Mouse (Mus musculus): ENCODE results near the gene Tiam1.
"Not testable (repeated sequence)": the region's sequence is repeated elsewhere in the genome, so short reads cannot be mapped to it uniquely, and the experiment has no call there.

Gene Tiam1

DNA sequence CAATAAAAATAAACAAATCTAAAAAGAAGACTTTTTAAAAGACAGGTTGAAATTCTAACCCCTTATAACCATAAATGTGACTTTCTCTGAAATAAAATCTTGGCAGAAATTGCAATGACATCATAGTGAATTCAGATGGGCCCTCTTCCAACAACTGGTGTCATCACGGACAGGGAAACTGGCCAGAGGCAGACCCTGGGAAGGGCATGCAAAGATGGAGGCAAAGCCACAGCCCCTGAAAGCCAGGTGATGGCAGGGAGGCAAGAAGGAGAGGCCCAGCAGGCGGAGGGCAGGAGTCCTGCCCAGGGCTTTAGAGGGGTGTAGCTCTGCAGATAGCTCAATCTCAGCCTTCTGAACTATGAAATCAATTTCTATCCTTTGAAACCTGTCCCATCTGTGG, 39.8 kb downstream of the Tiam1 start:
- DNase-seq: no peak

DNA sequence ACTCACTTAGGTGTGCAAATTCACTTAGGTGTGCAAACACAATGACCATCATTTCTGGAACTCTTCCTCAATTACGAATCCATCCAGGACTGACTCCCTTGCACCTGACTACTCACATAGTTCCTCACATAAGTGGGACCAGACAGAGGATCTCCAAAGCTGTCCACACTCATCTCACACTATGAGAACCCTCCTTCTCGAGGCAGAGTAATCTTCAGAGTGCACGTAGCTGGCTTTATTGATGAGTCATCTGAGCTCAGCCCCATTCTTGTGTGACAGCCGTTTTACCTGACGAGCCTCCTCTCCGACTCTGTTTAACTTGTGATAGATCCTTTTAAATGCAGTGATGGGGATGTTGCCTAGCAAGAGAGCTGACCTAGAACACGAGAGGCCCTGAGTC, 41.0 kb downstream of the Tiam1 start:
- DNase-seq: no peak

DNA sequence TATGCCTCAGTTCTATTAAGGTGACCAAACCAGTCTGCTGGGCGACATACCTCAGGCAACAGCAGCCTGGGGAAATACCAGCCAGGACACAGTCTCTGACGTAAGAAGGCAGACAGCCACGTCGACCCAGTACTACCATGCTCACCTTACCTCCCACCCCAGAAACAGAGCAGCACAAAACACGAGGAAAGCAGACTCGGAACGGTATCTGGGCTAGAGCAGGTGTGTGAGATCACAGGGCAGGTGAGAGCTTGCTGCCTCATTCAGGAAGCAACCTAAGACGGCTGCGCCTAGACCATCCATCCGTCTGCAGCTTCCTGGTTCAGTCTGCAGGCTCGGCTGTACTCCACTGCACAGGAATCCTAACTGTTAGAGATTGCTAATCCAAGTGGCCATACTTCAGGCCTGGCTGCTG, 45.4 kb downstream of the Tiam1 start:
- DNase-seq: no peak

DNA sequence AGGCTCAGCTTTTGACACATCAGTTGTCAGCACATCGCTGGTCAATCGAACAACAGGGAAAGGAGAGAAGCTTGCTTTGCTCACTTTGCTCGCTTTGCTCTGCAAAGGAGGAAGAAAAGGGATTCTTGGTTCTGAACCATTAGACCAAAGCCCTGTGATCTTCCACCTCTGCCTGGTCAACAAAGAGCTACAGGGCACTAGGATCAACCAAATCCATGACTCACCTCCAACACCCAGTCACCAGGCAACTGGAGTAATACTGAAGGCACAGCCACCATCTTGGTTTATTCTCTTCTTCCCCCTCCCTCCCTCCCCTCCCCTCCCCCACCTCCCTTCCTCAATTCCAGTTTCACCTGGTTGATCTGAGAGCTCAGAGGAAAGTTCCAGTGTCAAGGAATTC, 45.8 kb downstream of the Tiam1 start:
- no peak for DNase-seq

DNA sequence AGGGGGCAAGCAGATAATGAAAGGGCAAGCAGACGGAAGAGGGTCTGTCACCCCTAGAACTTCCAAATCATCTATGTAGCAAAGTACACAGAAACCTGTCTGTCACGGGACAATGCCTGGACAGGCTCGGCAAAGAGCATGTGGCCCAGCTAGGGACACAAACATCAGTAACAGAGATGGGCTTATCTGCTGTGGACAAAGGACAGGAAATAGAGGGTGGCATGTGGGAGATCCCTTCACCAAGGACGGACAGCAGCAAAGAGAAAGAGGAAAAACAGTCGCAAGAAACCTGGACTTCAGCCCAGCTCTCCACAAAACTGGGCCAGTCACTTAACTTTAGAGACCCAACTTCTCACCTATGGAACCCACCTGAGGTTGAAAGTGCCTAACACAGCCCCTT, 47.6 kb downstream of the Tiam1 start:
- DNase-seq: no peak

DNA sequence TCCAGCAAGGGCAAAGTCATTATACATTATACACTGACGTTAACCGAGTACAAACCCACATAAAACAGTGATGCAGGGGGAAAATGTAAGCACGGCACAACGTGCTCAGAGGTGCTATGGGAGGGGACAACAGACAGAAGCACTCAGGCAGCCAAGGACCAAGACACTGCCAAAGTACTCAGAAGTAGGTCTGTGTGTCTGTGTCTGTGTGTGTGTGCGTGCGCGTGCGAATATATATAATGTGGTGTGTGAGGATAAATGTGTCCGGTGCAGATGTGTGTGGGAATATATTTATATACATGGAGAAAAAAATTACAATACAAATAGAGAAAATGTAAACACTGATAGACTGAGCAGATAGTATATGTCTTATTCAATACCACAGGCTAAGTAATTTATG, 50.6 kb downstream of the Tiam1 start:
- DNase-seq: no peak

- DNase-seq: no peak
Measured at GRCm38 (mm10) chr16:90091906-90092305, 51.7 kb downstream of the Tiam1 start.

DNA sequence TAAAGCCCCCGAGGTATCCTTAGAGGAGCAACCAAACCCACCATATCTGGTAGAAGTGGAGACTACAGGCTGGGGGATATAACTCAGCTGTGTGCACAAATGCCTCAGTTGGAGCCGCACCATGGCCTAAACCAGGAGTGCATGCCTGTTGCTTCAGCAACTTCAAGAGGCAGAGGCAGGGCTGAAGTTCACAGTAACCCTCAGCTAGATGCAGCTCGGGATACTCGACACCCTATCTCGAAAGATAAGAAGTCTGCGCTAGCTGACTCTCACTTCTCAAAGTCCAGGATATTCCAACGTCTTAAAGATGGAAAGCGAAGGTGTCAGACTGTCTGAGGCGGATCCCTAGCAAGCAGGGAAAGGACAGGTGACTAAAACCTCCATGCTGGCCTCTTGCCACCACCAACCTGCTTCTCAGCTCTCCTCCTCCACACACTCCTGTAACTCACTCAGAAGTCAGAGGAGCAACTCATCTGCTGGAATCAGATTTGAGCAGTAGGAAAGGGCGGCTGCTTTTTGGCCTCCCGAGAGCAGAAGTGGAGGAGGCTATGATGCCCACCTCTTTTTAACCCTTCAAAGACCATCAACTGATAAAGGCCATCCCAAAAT, 52.4 kb downstream of the Tiam1 start:
- no peak for DNase-seq

- peak; percentile 50 for DNase-seq
Measured at GRCm38 (mm10) chr16:90090368-90090767, 53.2 kb downstream of the Tiam1 start.

DNA sequence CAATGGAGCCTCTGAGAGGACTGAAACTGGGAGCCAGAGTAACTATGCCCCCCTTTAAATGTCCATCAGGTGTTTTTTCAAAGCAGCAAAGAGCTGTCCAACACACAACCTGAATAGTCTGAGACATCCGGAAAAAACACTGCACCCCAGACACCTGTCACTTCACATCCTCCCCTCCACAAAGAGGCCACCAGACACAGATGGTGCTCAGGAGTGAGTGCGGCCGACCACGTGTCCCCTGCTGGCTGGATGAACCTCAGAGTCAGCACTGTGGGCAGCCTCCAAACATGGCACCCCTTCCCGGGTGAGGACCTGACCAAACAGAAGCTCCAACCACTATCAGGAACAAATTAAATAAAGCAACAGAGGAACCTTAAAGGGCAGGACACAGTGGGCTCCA, 56.3 kb downstream of the Tiam1 start:
- DNase-seq: peak; percentile 53

- DNase-seq: no peak
Measured at GRCm38 (mm10) chr16:90086111-90086510, 57.5 kb downstream of the Tiam1 start.

DNA sequence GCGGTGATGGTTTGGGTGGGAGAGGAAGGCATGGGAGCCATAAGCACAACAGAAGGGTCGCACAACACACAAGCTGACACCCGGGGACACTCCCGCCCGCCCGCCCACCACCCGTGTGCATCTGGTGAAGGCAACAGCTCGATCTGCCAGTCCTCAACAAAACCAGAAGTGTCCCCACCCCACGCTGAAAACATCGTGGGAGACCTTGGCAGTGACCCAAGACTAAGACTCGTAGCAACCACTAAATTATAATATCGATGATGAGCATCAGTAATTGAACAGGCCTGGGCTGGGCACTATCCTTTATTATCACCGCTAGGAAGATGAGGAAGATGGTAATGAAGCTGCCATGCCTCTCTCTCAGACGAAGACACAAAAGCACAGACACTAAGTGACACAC, 58.0 kb downstream of the Tiam1 start:
- DNase-seq: no peak

GRCm38 (mm10) chr16:90081125-90081524, 62.4 kb downstream of the Tiam1 start:
- no peak for DNase-seq

GRCm38 (mm10) chr16:90078806-90079381, 64.7 kb downstream of the Tiam1 start:
- no peak for DNase-seq

GRCm38 (mm10) chr16:90073510-90073909, 70.1 kb downstream of the Tiam1 start:
- no peak for DNase-seq

DNA sequence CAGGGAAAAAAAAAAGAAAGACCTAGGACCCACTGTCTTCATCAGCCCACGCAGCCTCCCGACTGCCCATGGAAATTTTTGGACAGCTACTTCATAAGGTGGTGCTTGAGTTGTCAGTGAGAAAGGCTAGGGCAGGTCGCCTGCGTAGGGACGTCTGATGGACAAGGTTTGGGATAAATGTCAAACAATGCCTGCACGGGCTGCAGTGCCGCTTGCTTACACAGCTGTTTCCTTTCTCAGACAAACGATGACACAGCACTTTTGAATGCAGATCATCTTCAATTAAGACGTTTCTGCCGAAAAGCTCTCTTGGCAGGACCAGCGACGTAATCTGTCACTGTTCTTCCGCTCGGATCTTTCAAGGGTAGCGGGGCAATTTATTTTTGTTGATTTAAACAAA, 70.9 kb downstream of the Tiam1 start:
- peak; percentile 37 for DNase-seq

DNA sequence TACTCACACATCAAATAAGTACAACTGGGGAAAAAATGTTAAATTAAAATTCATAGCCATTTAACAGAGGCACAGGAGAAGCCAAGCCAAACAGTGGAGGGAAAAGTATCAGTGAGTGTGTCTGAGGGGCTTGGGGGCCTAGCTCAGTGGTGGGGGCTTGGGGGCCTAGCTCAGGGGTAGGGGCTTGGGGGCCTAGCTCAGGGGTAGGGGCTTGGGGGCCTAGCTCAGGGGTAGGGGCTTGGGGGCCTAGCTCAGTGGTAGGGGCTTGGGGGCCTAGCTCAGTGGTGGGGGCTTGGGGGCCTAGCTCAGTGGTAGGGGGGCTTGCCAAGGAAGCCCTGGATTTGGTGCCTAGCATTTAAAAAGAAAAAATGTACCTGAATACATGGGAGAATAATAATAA, 72.4 kb downstream of the Tiam1 start:
- DNase-seq: not testable (repeated sequence)

DNA sequence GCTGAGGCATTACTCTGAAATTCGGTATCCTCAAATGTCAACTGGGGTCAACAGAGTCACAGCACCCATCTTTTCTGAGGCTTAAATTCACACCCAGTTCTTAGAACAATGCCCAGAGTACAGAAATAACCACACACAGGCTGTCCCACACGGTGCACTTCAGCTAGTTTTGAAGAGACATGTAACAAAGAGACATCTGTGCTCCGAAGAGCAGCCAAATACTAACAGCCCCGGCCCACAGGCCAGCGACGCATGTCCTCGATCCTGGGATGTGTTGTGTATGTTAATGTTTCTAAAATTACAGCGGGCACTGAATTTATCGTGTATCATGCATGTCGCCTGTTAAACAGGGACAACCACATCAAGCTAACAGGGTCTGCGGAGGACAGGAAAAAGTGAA, 73.5 kb downstream of the Tiam1 start:
- DNase-seq: no peak

DNA sequence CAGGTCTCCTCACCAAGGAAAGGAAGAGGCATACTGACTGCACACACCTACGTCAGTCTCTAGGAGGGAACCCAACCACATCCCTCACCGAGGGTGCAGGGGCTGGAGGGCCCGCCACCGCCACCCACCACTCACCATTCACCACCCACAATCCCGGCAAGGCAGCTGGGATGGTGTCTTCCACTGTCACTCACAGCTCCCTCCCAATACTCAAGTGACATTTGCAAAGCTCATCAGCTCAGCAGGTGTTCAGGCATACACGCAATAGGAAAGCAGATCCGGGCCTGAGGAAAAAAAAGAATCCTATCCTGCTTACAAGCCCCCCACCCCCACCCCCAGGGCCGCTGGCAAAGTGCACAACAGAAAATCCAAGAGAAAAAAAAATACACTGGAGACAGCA, 74.4 kb downstream of the Tiam1 start:
- no peak for DNase-seq

DNA sequence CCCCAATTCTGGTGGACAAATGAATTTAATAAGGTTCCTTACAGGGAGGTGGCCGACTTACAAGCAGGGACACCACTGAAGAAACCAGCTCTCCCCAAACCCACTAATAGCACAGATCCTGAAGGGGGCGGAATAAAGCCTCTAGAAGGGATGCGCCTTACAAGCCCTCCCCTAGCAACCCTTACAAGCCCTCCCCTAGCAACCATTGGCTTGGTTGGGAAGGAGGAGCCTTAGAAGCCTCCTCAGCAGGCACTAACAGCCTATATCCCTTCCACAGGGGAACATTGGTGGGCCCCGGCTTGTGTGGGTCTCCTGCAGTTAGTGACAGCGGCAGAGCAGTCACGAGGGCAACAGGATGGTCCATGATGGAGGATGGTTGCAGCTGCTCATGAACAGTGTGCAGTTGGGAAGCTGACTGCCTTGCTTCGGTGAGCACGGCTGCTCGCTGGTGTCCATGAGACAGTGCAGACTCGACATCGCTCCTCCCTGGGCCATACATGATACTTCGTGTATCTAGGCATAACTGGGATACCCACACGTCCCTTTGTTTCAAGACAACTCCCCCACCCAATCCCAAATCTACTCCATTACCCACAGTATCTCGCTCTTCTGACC, 90.6 kb downstream of the Tiam1 start:
- no peak for DNase-seq

GRCm38 (mm10) chr16:90052409-90052808, 91.2 kb downstream of the Tiam1 start:
- DNase-seq: no peak

DNA sequence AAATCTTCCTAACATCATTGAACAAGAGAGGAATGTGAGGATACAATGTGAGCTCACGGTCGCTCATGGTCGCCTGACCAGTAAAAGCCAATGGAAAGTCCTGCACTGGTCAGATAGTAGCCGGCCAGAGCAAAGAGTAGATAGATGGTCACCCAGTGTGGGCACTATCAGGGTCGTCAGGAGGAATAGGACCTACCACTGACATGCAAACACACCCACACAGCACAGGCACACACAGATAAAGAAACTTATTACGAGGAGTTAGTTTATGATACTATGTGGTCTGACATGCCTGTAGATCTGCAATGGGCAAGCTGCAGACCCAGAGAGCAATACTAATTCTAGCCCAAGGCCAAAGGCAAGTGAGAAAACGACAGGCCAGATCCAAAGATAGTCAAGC, 92.5 kb downstream of the Tiam1 start:
- no peak for DNase-seq

- DNase-seq: no peak
Measured at GRCm38 (mm10) chr16:90047841-90048240, 95.7 kb downstream of the Tiam1 start.

- DNase-seq: no peak
Measured at GRCm38 (mm10) chr16:90046494-90047158, 96.9 kb downstream of the Tiam1 start.
